Mouse (Mus musculus) CH12.LX (cell line): ENCODE data around the gene Timm29. TPM values are rescaled to one million over a fixed set of nuclear protein-coding genes. Genes with fewer than 3 reads are reported as not detected.

ENCODE experiments used
- DNase-seq: peaks from one replicate; pipeline ENCODE4 v3.0.0-alpha.2; 2013; ENCODE audit errors: extremely low read depth
- H3K27ac ChIP-seq: 2 replicates; pipeline ENCODE4 v1.5.1; 2012; ENCODE audit warnings: low read depth, mild to moderate bottlenecking, control low read depth, moderate library complexity; ENCODE audit not compliant: insufficient read depth
- H3K27me3 ChIP-seq: replicated peaks from 2 replicates; pipeline ENCODE3; 2012; ENCODE audit warnings: inconsistent platforms
- H3K36me3 ChIP-seq, 2 experiments: replicated peaks in 1 of 2; 2 replicates each; pipeline versions ENCODE3 to v1.6.1; 2012; ENCODE audit warnings: inconsistent platforms in 1 of 2, low read length in 1 of 2, mild to moderate bottlenecking in 1 of 2, mixed read lengths in 1 of 2, moderate library complexity in 1 of 2; ENCODE audit not compliant: control insufficient read depth in 1 of 2, insufficient read depth in 1 of 2
- H3K4me1 ChIP-seq, 2 experiments: 2 replicates each; pipeline ENCODE4 v1.6.1; 2012; ENCODE audit warnings: inconsistent platforms in 1 of 2, moderate library complexity in 1 of 2; ENCODE audit not compliant: insufficient read depth in 2 of 2, control insufficient read depth in 1 of 2
- H3K4me2 ChIP-seq: 2 replicates; pipeline ENCODE4 v1.6.1; 2012; ENCODE audit warnings: low read depth, mild to moderate bottlenecking, control low read depth; ENCODE audit not compliant: poor library complexity, insufficient read depth, severe bottlenecking
- H3K4me3 ChIP-seq, 3 experiments: fragments of 150-350 bp in 1 of 3; sonication (generic) in 1 of 3; replicated peaks in 1 of 3; 2 replicates each; pipeline versions ENCODE3 to v1.5.1; 2011 to 2012; ENCODE audit warnings: low read depth in 2 of 3, low read length in 2 of 3, mild to moderate bottlenecking in 2 of 3, moderate library complexity in 2 of 3, control low read depth in 1 of 3, improper control_type of control experiment in 1 of 3, inconsistent platforms in 1 of 3, mixed read lengths in 1 of 3; ENCODE audit not compliant: poor library complexity in 1 of 3
- H3K79me2 ChIP-seq: replicated peaks from 2 replicates; pipeline ENCODE4 v1.6.1; 2012; ENCODE audit warnings: mild to moderate bottlenecking, moderate library complexity; ENCODE audit not compliant: control insufficient read depth, poor library complexity, insufficient read depth, severe bottlenecking; ENCODE audit errors: extremely low read depth
- H3K9ac ChIP-seq: 2 replicates; pipeline ENCODE4 v1.6.1; 2012; ENCODE audit warnings: low read depth, mild to moderate bottlenecking, control low read depth, moderate library complexity; ENCODE audit not compliant: insufficient read depth
- H3K9me3 ChIP-seq: replicated peaks from 2 replicates; pipeline ENCODE3; 2012; ENCODE audit warnings: low read length, inconsistent platforms, mixed read lengths
- BHLHE40 ChIP-seq: IDR thresholded peaks from 2 replicates; pipeline ENCODE4 v1.6.1; 2011; ENCODE audit warnings: mild to moderate bottlenecking, low read depth, low read length, improper control_type of control experiment
- CHD1 ChIP-seq: IDR thresholded peaks from 2 replicates; pipeline ENCODE4 v1.6.1; 2012; ENCODE audit warnings: low read depth, low read length, improper control_type of control experiment, inconsistent platforms
- CHD2 ChIP-seq: IDR thresholded peaks from 2 replicates; pipeline ENCODE4 v1.6.1; 2011; ENCODE audit warnings: low read length, improper control_type of control experiment
- CTCF ChIP-seq, 2 experiments: IDR thresholded peaks in 1 of 2; conservative IDR thresholded peaks in 1 of 2; 2 replicates each; pipeline ENCODE4 v1.5.1; 2011 to 2012; ENCODE audit warnings: low read depth in 2 of 2, low read length in 2 of 2, improper control_type of control experiment in 1 of 2, inconsistent platforms in 1 of 2, mild to moderate bottlenecking in 1 of 2, moderate library complexity in 1 of 2
- E2F4 ChIP-seq: IDR thresholded peaks from 2 replicates; pipeline ENCODE4 v1.6.1; 2011; ENCODE audit warnings: low read depth, low read length, improper control_type of control experiment; ENCODE audit not compliant: insufficient replicate concordance
- HCFC1 ChIP-seq: IDR thresholded peaks from 2 replicates; pipeline ENCODE4 v1.6.1; 2012; ENCODE audit warnings: low read depth, mild to moderate bottlenecking, inconsistent platforms, low read length, improper control_type of control experiment
- IRF4 ChIP-seq: IDR thresholded peaks from 2 replicates; pipeline ENCODE4 v1.6.1; 2014; ENCODE audit warnings: low read depth, mild to moderate bottlenecking, inconsistent platforms, low read length, improper control_type of control experiment
- JUND ChIP-seq: conservative IDR thresholded peaks from 2 replicates; pipeline ENCODE4 v1.6.1; 2011; ENCODE audit warnings: low read depth, low read length, improper control_type of control experiment
- KAT2A ChIP-seq: IDR thresholded peaks from 2 replicates; pipeline ENCODE4 v1.6.1; 2012; ENCODE audit warnings: low read length, improper control_type of control experiment, inconsistent platforms; ENCODE audit not compliant: insufficient replicate concordance
- MAX ChIP-seq: IDR thresholded peaks from 2 replicates; pipeline ENCODE4 v1.6.1; 2011; ENCODE audit warnings: low read length, improper control_type of control experiment
- MAZ ChIP-seq: IDR thresholded peaks from 2 replicates; pipeline ENCODE4 v1.6.1; 2012; ENCODE audit warnings: low read depth, mild to moderate bottlenecking, inconsistent platforms, low read length, improper control_type of control experiment, moderate library complexity
- MEF2A ChIP-seq: IDR thresholded peaks from 2 replicates; pipeline ENCODE4 v1.6.1; 2014; ENCODE audit warnings: low read depth, mild to moderate bottlenecking, inconsistent platforms, low read length, improper control_type of control experiment, borderline replicate concordance
- MXI1 ChIP-seq: IDR thresholded peaks from 2 replicates; pipeline ENCODE4 v1.6.1; 2011; ENCODE audit warnings: mild to moderate bottlenecking, low read depth, low read length, improper control_type of control experiment
- NELFE ChIP-seq: IDR thresholded peaks from 2 replicates; pipeline ENCODE4 v1.6.1; 2011; ENCODE audit warnings: low read depth, low read length, improper control_type of control experiment
- NRF1 ChIP-seq: IDR thresholded peaks from 2 replicates; pipeline ENCODE4 v1.6.1; 2014; ENCODE audit warnings: low read depth, mild to moderate bottlenecking, inconsistent platforms, low read length, improper control_type of control experiment, moderate library complexity
- PAX5 ChIP-seq: IDR thresholded peaks from 2 replicates; pipeline ENCODE4 v1.6.1; 2012; ENCODE audit warnings: low read length, inconsistent platforms, mixed read lengths
- POLR2A ChIP-seq: IDR thresholded peaks from 2 replicates; pipeline ENCODE4 v1.6.1; 2011; ENCODE audit warnings: low read depth, mild to moderate bottlenecking, improper control_type of control experiment, low read length
- POLR2AphosphoS2 ChIP-seq: IDR thresholded peaks from 2 replicates; pipeline ENCODE4 v1.6.1; 2011; ENCODE audit warnings: low read depth, low read length, improper control_type of control experiment
- RAD21 ChIP-seq: IDR thresholded peaks from 2 replicates; pipeline ENCODE4 v1.6.1; 2011; ENCODE audit warnings: low read depth, mild to moderate bottlenecking, low read length, improper control_type of control experiment, moderate library complexity
- SIN3A ChIP-seq: IDR thresholded peaks from 2 replicates; pipeline ENCODE4 v1.6.1; 2012; ENCODE audit warnings: low read length, improper control_type of control experiment, inconsistent platforms
- SMC3 ChIP-seq: IDR thresholded peaks from 2 replicates; pipeline ENCODE4 v1.6.1; 2011; ENCODE audit warnings: low read depth, low read length, improper control_type of control experiment
- TCF12 ChIP-seq: IDR thresholded peaks from 2 replicates; pipeline ENCODE4 v1.6.1; 2014; ENCODE audit warnings: low read depth, mild to moderate bottlenecking, inconsistent platforms, low read length, improper control_type of control experiment
- UBTF ChIP-seq: IDR thresholded peaks from 2 replicates; pipeline ENCODE4 v1.6.1; 2012; ENCODE audit warnings: low read depth, mild to moderate bottlenecking, inconsistent platforms, low read length, improper control_type of control experiment, moderate library complexity
- USF1 ChIP-seq: IDR thresholded peaks from 2 replicates; pipeline ENCODE4 v1.6.1; 2014; ENCODE audit warnings: low read depth, mild to moderate bottlenecking, inconsistent platforms, low read length, improper control_type of control experiment
- ZMIZ1 ChIP-seq: IDR thresholded peaks from 2 replicates; pipeline ENCODE4 v1.6.1; 2012; ENCODE audit warnings: low read depth, mild to moderate bottlenecking, inconsistent platforms, low read length, improper control_type of control experiment
- ZNF384 ChIP-seq: IDR thresholded peaks from 2 replicates; pipeline ENCODE4 v1.6.1; 2012; ENCODE audit warnings: low read depth, low read length, improper control_type of control experiment, inconsistent platforms
- dilution Hi-C: fragments of 300-500 bp; cut with MboI; formaldehyde crosslinking; loops from 2 replicates; pipeline ENCODE4 v1.14.3; 2020; ENCODE audit warnings: low sequenced_read_pairs; ENCODE audit not compliant: extremely low pct_unique_long_range_greater_than_20kb, extremely low pct_ligation_motif_present
- in situ Hi-C: fragments of 300-500 bp; cut with MboI; formaldehyde crosslinking; loops from 3 replicates; pipeline ENCODE4 v1.14.3; 2019; ENCODE audit warnings: low sequenced_read_pairs, low pct_ligation_motif_present, low pct_unique_long_range_greater_than_20kb, mixed read lengths
- polyA plus RNA-seq: library from polyadenylated mRNA; unstranded; fragments of >175 nt; gene quantifications from 2 replicates; pipeline ENCODE4 v1.2.1, GENCODE M21; 2012; ENCODE audit warnings: low read depth; ENCODE audit not compliant: insufficient read length
- total RNA-seq, 2 experiments: library from RNA; depleted of rRNA; stranded (reverse); fragments of 300-350 nt in 1 of 2; fragments of >200 nt in 1 of 2; gene quantifications; 2 replicates each; pipeline ENCODE4 v1.2.3; 2012 to 2014

Gene Timm29
- total and polyA plus RNA-seq, 3 experiments, result 12.0 to 34.6 (median 19.5) TPM

DNA sequence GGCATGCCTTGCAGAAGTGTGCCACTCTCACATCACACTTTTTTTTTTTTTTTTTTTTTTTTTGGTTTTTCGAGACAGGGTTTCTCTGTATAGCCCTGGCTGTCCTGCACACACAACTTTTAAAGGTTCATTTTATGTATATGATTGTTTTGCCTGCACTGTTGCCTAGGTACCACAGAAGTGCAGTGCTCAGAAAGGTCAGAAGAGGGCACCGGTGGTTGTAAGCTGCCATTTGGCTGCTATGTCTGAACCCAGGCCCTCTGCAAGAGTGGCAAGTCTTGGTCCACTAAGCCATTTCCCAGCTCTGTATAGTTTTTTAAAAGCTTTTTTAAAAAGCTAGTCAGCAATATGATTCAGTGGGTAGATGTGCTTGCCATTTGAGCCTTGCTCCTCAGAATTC, 5.7 kb downstream of the Timm29 start:
- no peaks in the 10 kb centered on the region for H3K9me3 ChIP-seq
- no peak overlapping the region for H3K27ac ChIP-seq
- H3K36me3 ChIP-seq, result peaks cover 0 to 28% of the 10 kb centered on the region in 2 experiments
- peak; percentile 65 for DNase-seq
- dilution Hi-C loops, result no loop called here
- no peak overlapping the region for H3K4me3 ChIP-seq
- H3K4me2 ChIP-seq, result no peak overlapping the region
- H3K4me1 ChIP-seq, result peaks cover 0 to 23% of the 10 kb centered on the region in 2 experiments; a peak in 2 of 4 replicates
- no peaks in the 10 kb centered on the region for H3K27me3 ChIP-seq
- H3K9ac ChIP-seq, result no peak overlapping the region
- TF ChIP-seq CHD1 (no peak), ZMIZ1 (no peak), USF1 (no peak), E2F4 (no peak), CTCF (conservative IDR thresholded peaks at IDR 0.05 in 1 of 2, IDR thresholded peaks at IDR 0.05 in 1 of 2; ENCODE audit: low read depth in 2 of 2, low read length in 2 of 2) (peak in 1 of 2 experiments; percentile 58; a peak in 2 of 4 replicates), NRF1 (no peak), SIN3A (no peak), MAZ (no peak), HCFC1 (no peak), CHD2 (no peak), IRF4 (no peak), MXI1 (no peak), TCF12 (no peak), PAX5 (no peak), RAD21 (peak; percentile 51), JUND (no peak), POLR2A (no peak), NELFE (no peak), UBTF (no peak), MEF2A (no peak), ZNF384 (no peak), SMC3 (peak; percentile 36; the same call in 1 of the 2 replicates), KAT2A (no peak), BHLHE40 (no peak), MAX (no peak), POLR2AphosphoS2 (no peak)
- in situ Hi-C loops, result no loop called here
- peaks cover 18% of the 10 kb centered on the region for H3K79me2 ChIP-seq
